Mouse (Mus musculus) T-helper 1 cell (primary cell): ENCODE data around the gene Ggnbp2.

Source experiments
- in situ Hi-C: fragments of 300-600 bp; cut with MboI, MseI; formaldehyde crosslinking; loops from one replicate; pipeline ENCODE4 v1.15.1; 2025; ENCODE audit warnings: high pct_unique_total_duplicates

Ggnbp2 gene

GRCm38 (mm10) chr11:84870337-84871043, at the start of gene Ggnbp2:
Ggnbp2 (minus strand) TSS chr11:84870817.
- in situ Hi-C loops: no loop called here

DNA sequence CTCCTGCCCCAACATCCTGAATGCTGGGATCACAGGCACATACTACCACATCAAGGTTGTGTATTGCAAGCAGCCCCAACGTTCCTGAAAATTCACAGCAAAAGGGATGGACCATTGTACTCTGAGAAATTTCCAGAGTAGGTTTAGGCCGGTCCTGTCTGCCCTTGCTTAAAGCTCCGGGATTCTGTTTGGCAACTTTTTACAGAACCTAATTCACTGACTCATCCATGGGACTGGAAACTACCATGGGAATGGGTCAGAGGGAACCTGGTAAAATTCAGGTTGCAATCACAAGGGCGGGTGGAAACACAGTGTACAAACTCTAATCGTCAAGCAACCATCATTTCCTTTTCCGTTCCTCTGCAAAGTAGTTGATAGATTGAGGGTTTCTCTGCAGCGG, 49.3 kb upstream of the Ggnbp2 start:
- in situ Hi-C loops: no loop called here

- in situ Hi-C loops: no loop called here
These were observed 48.7 kb upstream of the Ggnbp2 start for GRCm38 (mm10) chr11:84919276-84919675.

DNA sequence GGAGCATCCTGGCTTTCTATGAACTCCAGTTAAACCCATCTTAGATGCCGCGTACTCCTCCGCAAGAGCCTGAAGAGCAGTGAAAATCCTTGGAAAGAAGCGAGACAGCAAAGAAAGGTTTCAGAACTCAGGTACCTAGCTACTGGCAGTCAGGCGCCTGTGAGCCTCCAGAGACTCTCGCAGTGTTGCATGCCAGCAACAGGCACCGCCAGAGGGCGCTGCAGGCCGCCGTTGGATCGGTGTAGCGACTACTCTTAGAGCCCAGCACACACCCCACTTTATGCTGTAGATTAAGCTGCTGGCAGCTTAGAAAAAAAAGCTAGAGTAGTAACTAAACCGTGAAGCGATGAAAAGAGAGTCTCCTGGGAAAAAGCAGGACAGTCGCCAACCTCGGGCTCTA, 47.8 kb upstream of the Ggnbp2 start:
- in situ Hi-C loops: no loop called here

DNA sequence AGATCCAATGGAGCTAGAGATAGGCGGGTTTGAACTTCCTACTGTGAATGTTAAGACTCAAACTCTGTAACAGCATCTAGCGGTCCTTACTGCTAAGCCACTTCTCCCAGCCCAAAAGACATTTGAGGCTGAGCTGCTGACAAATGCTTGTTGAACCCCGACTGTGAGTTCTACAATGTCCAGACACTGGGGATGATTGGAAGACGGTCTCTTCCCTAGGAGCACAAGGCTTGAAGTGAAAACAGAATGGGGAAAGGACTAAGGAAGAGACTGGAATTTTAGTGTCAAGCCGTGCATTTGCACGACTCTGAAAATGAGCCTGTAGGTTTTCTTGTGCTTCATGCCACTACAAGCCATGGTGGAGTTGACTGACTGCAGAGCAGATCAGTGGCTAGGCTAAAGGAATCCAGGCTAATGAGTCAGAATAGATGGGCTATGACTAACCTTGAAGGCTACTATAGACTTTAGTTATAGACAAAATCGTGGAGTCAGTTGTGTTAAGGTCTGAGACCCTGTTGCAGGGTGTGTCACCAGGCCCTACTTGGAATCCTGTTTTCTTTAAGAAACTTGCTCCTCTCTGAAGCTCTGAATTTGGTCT, 46.2 kb upstream of the Ggnbp2 start:
- in situ Hi-C loops: no loop called here

- in situ Hi-C loops: no loop called here
These were observed 45.6 kb upstream of the Ggnbp2 start, which contains the start of gene Znhit3 for GRCm38 (mm10) chr11:84916053-84916702. Znhit3 (minus strand) TSS chr11:84916366.

DNA sequence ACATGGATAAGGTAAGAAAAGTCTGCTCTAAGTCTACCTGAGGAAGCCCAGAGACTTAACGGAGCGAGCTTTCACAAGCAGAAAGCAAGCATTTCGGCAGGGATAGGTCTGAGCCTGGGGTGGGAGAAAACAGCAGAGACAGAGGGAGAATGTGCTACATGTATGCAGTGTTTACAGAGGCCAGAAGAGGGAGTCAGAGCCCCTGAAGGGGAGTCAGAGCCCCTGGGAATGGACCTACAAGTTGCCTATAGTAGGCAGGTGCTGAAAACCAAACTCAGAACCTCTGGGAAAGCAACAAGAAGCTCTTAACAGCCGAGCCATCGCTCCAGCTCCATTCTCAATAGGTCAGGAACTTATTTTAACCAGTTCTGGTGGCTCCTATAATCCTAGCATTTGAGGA, 44.1 kb upstream of the Ggnbp2 start:
- in situ Hi-C loops: no loop called here

DNA sequence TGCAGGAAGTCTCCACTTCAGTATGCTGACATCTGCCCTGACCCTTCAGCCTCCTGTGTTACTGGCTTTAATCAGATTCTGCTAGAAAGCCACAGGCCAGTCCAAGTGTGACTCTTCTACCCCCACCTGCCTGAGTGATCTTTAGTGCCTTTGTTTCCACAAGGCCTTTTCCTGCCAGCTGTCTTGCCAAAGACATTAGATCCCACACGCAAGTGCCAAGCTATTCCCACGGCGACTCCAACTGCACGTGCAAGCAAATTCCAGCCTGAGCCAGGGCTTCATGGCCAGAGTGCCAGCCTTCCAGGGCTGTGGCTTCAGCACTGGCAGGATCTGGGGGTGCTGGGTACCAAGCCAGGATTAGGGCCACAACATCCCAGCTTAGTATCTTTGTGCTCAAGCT, 39.8 kb upstream of the Ggnbp2 start:
- in situ Hi-C loops: no loop called here

- in situ Hi-C loops: no loop called here
These were observed 37.9 kb upstream of the Ggnbp2 start for GRCm38 (mm10) chr11:84908480-84908879.

DNA sequence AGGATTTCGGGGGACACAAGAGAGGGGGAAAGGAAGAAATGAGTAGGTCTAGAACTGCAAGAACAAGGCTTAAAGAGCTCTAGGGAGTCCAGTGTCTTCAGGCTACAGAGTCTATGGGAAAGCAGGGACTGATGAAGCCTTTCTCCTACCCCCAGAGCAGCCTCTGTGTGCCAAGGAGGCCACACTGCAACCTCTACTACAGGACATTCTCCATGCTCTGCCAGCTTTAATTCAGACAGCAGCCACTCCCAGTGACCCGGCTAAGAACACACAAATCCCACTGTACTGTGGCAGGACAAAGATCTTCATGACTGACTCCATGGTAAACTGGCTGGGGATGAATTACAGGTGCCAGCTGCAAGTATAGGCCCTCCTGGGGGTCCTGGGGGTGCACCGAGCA, 36.5 kb upstream of the Ggnbp2 start:
- in situ Hi-C loops: no loop called here

DNA sequence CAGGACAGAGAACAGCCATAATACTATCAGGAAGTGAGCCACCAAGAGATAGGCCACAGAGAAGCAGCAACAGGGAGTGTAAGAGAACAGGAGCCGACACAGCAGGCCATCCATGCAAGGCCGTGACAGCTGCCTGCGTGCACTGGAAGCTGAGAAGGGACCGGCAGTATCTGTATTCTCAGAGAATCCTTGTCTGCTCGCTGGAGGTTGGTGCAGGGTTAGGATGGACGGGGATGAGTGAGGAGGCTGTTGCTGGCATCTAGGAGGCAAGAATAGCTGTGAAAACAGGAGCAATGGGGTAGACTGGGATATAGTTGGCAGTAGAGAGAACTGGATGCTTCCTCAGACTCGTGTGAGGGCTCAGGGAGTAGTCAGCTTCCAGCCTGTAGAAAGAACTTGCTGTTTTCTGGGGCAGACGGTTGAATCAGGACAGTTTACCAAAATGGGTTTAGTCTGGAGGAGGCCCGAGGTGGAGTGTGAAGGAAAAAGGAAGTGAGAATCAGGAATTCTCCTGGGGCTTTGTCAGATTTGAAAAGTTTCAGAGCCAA, 34.1 kb upstream of the Ggnbp2 start:
- in situ Hi-C loops: no loop called here

DNA sequence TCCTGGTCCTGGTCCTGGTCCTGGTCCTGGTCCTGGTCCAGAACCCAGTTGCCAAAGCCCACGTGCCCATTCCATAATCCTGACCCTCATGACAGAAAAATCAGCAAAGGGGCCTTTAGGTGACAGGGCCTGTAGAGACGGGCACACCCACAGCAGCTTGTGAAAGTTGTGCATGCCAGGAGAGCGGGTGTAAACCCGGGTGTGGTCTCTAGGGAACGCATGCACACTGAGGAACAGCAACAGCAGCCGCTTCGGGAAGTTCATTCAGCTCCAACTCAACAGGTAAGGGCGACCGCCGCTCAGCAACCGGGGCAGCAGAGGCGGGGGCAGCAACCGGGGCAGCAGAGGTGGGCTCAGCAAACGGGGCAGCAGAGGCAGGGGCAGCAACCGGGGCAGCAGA, 22.5 kb upstream of the Ggnbp2 start:
- in situ Hi-C loops: no loop called here

DNA sequence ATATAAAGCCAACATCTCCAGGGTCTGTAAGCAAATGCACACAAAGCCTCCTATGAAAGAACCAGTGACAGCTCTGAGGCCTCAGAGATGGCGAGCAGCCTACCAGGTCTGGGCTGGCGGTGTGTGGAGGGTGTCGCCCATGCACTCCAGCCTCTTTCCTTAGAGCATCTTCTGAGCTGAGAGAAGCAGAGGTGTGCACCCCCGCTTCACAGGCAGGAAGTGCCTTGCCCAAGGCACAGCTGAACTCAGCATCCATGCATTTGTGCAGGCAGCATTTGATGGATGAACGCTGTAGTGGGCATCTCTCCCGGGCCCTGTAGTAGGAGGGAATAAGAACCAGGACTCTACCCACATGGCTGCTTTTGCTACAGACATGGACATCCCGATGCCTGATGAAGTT, 21.1 kb upstream of the Ggnbp2 start:
- in situ Hi-C loops: no loop called here

- in situ Hi-C loops: no loop called here
These were observed 18.9 kb upstream of the Ggnbp2 start for GRCm38 (mm10) chr11:84889492-84889891.

DNA sequence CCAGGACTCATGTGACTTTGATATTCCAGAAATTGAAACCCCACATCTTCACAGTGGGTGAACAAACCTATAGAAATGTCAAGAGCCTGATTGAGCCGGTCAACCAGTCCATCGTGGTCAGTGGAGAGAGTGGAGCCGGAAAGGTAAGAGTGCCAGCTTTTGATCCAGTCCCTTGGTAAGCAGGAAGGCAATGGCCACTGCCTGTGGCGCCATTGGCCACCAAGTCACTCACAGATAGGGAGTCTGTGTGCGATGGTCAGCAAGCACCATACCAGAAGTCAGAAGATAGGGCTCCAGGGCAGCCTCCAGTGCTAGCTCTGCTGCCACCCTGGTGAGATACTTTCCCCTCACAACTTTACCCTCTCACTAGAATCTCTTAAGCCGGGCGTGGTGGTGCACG, 17.4 kb upstream of the Ggnbp2 start:
- in situ Hi-C loops: no loop called here

DNA sequence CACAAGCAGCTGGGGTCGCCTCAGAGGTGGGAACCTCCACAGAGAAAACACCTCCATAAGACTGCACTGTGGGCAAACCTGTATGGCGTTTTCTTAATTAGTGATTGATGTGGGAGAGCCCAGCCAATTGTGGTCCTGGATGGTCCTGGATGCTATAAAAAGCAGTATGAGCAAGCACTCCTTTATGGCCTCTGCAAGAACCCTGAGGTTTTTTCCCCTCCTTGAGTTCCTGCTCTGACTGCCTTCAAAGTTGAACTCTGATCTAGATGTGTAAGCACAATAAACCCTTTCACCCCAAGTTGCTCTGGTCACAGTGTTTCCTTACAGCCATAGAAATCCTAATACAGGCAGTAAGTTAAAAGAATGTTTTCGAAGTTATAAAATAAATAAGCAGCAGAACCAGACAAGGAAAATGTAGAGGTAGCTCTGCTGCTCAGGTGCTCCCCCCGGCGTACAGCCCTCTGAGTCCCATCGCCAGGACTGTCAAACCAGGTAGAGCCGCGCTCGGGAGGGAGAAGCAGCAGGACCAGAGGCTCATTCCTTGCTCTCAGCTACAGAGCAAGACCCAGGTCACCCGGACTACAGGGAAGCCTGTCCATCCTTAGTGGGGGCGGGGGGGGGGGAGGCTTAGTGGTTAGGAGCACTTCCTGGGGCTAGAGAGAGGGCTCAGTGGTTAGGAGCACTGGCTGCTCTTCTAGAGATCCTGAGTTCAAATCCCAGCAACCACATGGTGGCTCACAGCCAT, 16.3 kb upstream of the Ggnbp2 start:
- in situ Hi-C loops: no loop called here

GRCm38 (mm10) chr11:84886236-84886635, 15.6 kb upstream of the Ggnbp2 start:
- in situ Hi-C loops: no loop called here

- in situ Hi-C loops: no loop called here
These were observed 14.6 kb upstream of the Ggnbp2 start for GRCm38 (mm10) chr11:84885238-84885637.

DNA sequence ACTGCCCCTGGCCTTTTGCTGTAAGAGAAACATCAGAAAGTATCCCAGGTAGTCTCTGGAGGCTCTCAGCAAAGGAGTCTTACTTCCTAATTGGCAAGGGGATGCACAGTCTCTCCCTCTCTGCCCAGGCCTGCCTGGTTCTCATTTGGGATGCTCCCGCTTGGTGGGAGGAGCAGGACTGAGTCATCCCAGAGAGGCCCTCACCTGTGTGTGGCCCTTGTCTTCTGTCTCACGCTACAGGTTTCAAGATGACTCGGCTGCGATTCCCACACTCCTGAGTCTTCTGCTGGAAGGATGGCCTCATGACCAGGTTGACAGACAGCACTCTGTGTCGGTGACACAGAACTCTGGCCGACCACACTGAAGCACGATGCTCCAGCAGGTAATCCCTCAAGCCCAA, 11.7 kb upstream of the Ggnbp2 start:
- in situ Hi-C loops: no loop called here

DNA sequence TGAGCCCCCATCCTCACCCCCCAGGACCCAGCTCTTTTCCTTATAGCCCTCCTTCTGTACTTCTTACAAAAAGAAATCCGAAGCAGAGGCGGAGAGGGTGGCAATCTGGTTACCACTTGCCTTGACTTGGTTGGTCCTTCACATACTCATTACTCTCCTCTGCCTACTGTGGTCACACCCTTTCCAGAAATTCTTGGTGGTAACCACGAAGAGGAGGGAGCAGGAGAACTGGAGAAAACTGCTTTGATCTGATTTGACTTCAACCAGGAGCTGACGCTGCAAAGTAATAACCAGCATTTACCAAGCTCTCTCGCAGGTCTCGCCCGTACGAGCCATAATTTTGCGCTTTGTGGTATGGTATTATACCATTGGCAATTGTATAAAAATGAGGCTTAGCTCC, 10.4 kb upstream of the Ggnbp2 start:
- in situ Hi-C loops: no loop called here

GRCm38 (mm10) chr11:84880465-84880961, 9.9 kb upstream of the Ggnbp2 start:
- in situ Hi-C loops: no loop called here
